Mouse (Mus musculus) heart, postnatal 25 days (tissue): ENCODE results near the gene Runx2. TPM values are rescaled to one million over a fixed set of nuclear protein-coding genes. Genes with fewer than 3 reads are reported as not detected.

Source experiments
- DNase-seq: peaks from one replicate; pipeline ENCODE4 v3.0.0; 2022; ENCODE audit warnings: low spot score
- intact Hi-C: fragments of 180-260 bp; cut with DNase I; formaldehyde crosslinking; loops from one replicate; pipeline ENCODE4 v1.15.1; 2025
- total RNA-seq, 2 experiments: library from RNA; stranded (reverse); gene quantifications; 2 replicates each; pipeline ENCODE4 v1.2.3; 2021

Runx2 gene
- total RNA-seq, 2 experiments from 2014 or later: 0.26 to 0.48 TPM

GRCm38 (mm10) chr17:44607383-44607782 lies 207.2 kb downstream of the Runx2 start:
- intact Hi-C loops: no loop called here
- no peak for DNase-seq

GRCm38 (mm10) chr17:44606245-44606644 lies 208.4 kb downstream of the Runx2 start:
- DNase-seq: no peak
- intact Hi-C loops: no loop called here

- no peak for DNase-seq
These were observed 208.8 kb downstream of the Runx2 start for GRCm38 (mm10) chr17:44605749-44606148.

GRCm38 (mm10) chr17:44603170-44603569 lies 211.4 kb downstream of the Runx2 start:
- intact Hi-C loops: no loop called here
- DNase-seq: no peak

More at GRCm38 (mm10) chr17:44605749-44606148, 208.8 kb downstream of the Runx2 start:
- intact Hi-C loops: no loop called here

GRCm38 (mm10) chr17:44601317-44602021 lies 213.1 kb downstream of the Runx2 start:
- no peak for DNase-seq
- intact Hi-C loops: no loop called here

GRCm38 (mm10) chr17:44599856-44600255 lies 214.7 kb downstream of the Runx2 start:
- no peak for DNase-seq
- intact Hi-C loops: no loop called here

GRCm38 (mm10) chr17:44599132-44599531 lies 215.5 kb downstream of the Runx2 start:
- intact Hi-C loops: no loop called here
- no peak for DNase-seq

- DNase-seq: no peak
- intact Hi-C loops: no loop called here
These were observed 216.6 kb downstream of the Runx2 start for GRCm38 (mm10) chr17:44597918-44598504.

- DNase-seq: no peak
- intact Hi-C loops: no loop called here
These were observed 221.9 kb downstream of the Runx2 start for GRCm38 (mm10) chr17:44592737-44593090.

GRCm38 (mm10) chr17:44592067-44592736 lies 222.4 kb downstream of the Runx2 start:
- intact Hi-C loops: no loop called here
- DNase-seq: no peak

GRCm38 (mm10) chr17:44588470-44588869 lies 226.1 kb downstream of the Runx2 start:
- DNase-seq: no peak

GRCm38 (mm10) chr17:44588020-44588419 lies 226.6 kb downstream of the Runx2 start:
- DNase-seq: no peak
- intact Hi-C loops: no loop called here

More at GRCm38 (mm10) chr17:44588470-44588869, 226.1 kb downstream of the Runx2 start:
- intact Hi-C loops: no loop called here

- intact Hi-C loops: no loop called here
- no peak for DNase-seq
These were observed 228.4 kb downstream of the Runx2 start for GRCm38 (mm10) chr17:44586196-44586595.

- no peak for DNase-seq
- intact Hi-C loops: no loop called here
These were observed 229.8 kb downstream of the Runx2 start for GRCm38 (mm10) chr17:44584781-44585180.

- DNase-seq: no peak
- intact Hi-C loops: no loop called here
These were observed 236.8 kb downstream of the Runx2 start for GRCm38 (mm10) chr17:44577791-44578190.

- intact Hi-C loops: no loop called here
- no peak for DNase-seq
These were observed 243.7 kb downstream of the Runx2 start for GRCm38 (mm10) chr17:44570899-44571298.

- DNase-seq: no peak
- intact Hi-C loops: no loop called here
These were observed 245.5 kb downstream of the Runx2 start for GRCm38 (mm10) chr17:44569020-44569621.

- DNase-seq: no peak
- intact Hi-C loops: no loop called here
These were observed 247.6 kb downstream of the Runx2 start for GRCm38 (mm10) chr17:44566992-44567391.

GRCm38 (mm10) chr17:44565884-44566515 lies 248.6 kb downstream of the Runx2 start:
- intact Hi-C loops: no loop called here
- no peak for DNase-seq

- intact Hi-C loops: no loop called here
- no peak for DNase-seq
These were observed 249.2 kb downstream of the Runx2 start for GRCm38 (mm10) chr17:44565311-44565831.
